Mouse (Mus musculus): ENCODE measurements around the gene Gm20388. TPM values are rescaled to one million over a fixed set of nuclear protein-coding genes. Genes with fewer than 3 reads are reported as not detected.
A peak's percentile ranks its signal among the peaks of the same experiment; 100 is the strongest.

Gene Gm20388
- polyA plus RNA-seq, 1 experiment = 28.1 TPM

GRCm38 (mm10) chr8:121653340-121654019 lies 1742.8 kb downstream of the Gm20388 start:
- Histone ChIP-seq H3K4me3 (ENCODE audit: low read depth, low read length) (peak overlapping the region; percentile 71), H3K27ac (ENCODE audit: insufficient read depth, low read length) (peak overlapping the region; percentile 34; the same call in 1 of the 2 replicates), H3K27me3 (ENCODE audit: control insufficient read depth, insufficient read depth, low read length, poor library complexity, severe bottlenecking) (no peaks in the 10 kb centered on the region), H3K9me3 (replicated peaks; ENCODE audit: control insufficient read depth, insufficient read depth, low read length, poor library complexity, severe bottlenecking) (no peaks in the 10 kb centered on the region), H3K4me1 (ENCODE audit: control insufficient read depth, insufficient read depth, low read length) (no peaks in the 10 kb centered on the region), H3K9ac (ENCODE audit: low read depth, poor library complexity, severe bottlenecking) (peak overlapping the region; percentile 78), H3K36me3 (ENCODE audit: control insufficient read depth, insufficient read depth, low read length, poor library complexity, severe bottlenecking) (no peaks in the 10 kb centered on the region)
- TF ChIP-seq POLR2A (IDR thresholded peaks at IDR 0.05; ENCODE audit: insufficient read depth, low read length) = no peak
- TF ChIP-seq EP300 (IDR thresholded peaks at IDR 0.05; ENCODE audit: insufficient read depth, low read depth, low read length) = no peak
- TF ChIP-seq CTCF (IDR thresholded peaks at IDR 0.05; ENCODE audit: low read depth, low read length) = no peak

- Histone ChIP-seq H3K9ac (ENCODE audit: low read depth, poor library complexity, severe bottlenecking) (no peak overlapping the region), H3K4me3 (ENCODE audit: low read depth, low read length) (no peak overlapping the region), H3K27me3 (ENCODE audit: control insufficient read depth, insufficient read depth, low read length, poor library complexity, severe bottlenecking) (no peaks in the 10 kb centered on the region), H3K9me3 (replicated peaks; ENCODE audit: control insufficient read depth, insufficient read depth, low read length, poor library complexity, severe bottlenecking) (no peaks in the 10 kb centered on the region), H3K27ac (ENCODE audit: insufficient read depth, low read length) (no peak overlapping the region), H3K4me1 (ENCODE audit: control insufficient read depth, insufficient read depth, low read length) (no peaks in the 10 kb centered on the region), H3K36me3 (ENCODE audit: control insufficient read depth, insufficient read depth, low read length, poor library complexity, severe bottlenecking) (no peaks in the 10 kb centered on the region)
- TF ChIP-seq POLR2A (IDR thresholded peaks at IDR 0.05; ENCODE audit: insufficient read depth, low read length) (no peak), EP300 (IDR thresholded peaks at IDR 0.05; ENCODE audit: insufficient read depth, low read depth, low read length) (no peak), CTCF (IDR thresholded peaks at IDR 0.05; ENCODE audit: low read depth, low read length) (no peak)
Observed at GRCm38 (mm10) chr8:121654131-121654530, 1743.5 kb downstream of the Gm20388 start.

DNA sequence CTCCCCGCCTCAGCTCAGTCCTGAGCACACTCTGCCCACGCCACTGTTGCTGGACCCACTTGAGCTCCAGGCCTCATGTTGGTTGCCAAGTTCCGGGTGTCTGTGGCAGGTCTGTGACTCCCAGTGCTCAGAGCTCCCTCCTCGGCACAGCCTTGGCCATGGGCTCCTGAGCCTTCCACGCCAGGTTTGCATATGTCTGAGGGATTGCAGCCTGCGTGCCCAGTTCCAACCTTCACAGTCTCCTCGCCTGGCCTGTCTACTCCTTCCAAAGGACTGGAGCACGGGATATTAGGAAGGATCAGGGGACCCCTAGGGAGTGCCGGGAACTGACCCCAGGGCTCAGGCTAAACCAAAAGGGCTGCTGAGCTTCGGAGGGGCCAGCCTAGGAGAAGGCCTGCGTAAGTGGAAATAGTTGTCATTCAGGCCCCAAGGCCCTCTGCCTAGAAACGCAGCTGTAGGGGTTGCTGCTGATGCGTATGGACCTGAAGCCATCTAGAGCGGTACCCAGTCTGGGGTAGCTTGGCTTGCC lies 1744.4 kb downstream of the Gm20388 start:
- Histone ChIP-seq H3K27ac (ENCODE audit: insufficient read depth, low read length) (no peak overlapping the region), H3K36me3 (ENCODE audit: control insufficient read depth, insufficient read depth, low read length, poor library complexity, severe bottlenecking) (no peaks in the 10 kb centered on the region), H3K9me3 (replicated peaks; ENCODE audit: control insufficient read depth, insufficient read depth, low read length, poor library complexity, severe bottlenecking) (no peaks in the 10 kb centered on the region), H3K4me1 (ENCODE audit: control insufficient read depth, insufficient read depth, low read length) (no peaks in the 10 kb centered on the region), H3K4me3 (ENCODE audit: low read depth, low read length) (no peak overlapping the region), H3K27me3 (ENCODE audit: control insufficient read depth, insufficient read depth, low read length, poor library complexity, severe bottlenecking) (no peaks in the 10 kb centered on the region), H3K9ac (ENCODE audit: low read depth, poor library complexity, severe bottlenecking) (no peak overlapping the region)
- no peak for TF ChIP-seq POLR2A (IDR thresholded peaks at IDR 0.05; ENCODE audit: insufficient read depth, low read length)
- TF ChIP-seq CTCF (IDR thresholded peaks at IDR 0.05; ENCODE audit: low read depth, low read length) = no peak
- no peak for TF ChIP-seq EP300 (IDR thresholded peaks at IDR 0.05; ENCODE audit: insufficient read depth, low read depth, low read length)

GRCm38 (mm10) chr8:121660602-121661001 lies 1750.0 kb downstream of the Gm20388 start:
- TF ChIP-seq CTCF (IDR thresholded peaks at IDR 0.05; ENCODE audit: low read depth, low read length) = no peak
- no peak for TF ChIP-seq EP300 (IDR thresholded peaks at IDR 0.05; ENCODE audit: insufficient read depth, low read depth, low read length)
- no peak for TF ChIP-seq POLR2A (IDR thresholded peaks at IDR 0.05; ENCODE audit: insufficient read depth, low read length)
- H3K9me3 ChIP-seq (replicated peaks; ENCODE audit: control insufficient read depth, insufficient read depth, low read length, poor library complexity, severe bottlenecking) = no peaks in the 10 kb centered on the region
- peak overlapping the region; percentile 25 for H3K4me3 ChIP-seq (ENCODE audit: low read depth, low read length)
- H3K27ac ChIP-seq (ENCODE audit: insufficient read depth, low read length) = no peak overlapping the region
- H3K4me1 ChIP-seq (ENCODE audit: control insufficient read depth, insufficient read depth, low read length) = no peaks in the 10 kb centered on the region
- peak overlapping the region; percentile 5; the same call in 1 of the 2 replicates for H3K9ac ChIP-seq (ENCODE audit: low read depth, poor library complexity, severe bottlenecking)
- no peaks in the 10 kb centered on the region for H3K27me3 ChIP-seq (ENCODE audit: control insufficient read depth, insufficient read depth, low read length, poor library complexity, severe bottlenecking)
- no peaks in the 10 kb centered on the region for H3K36me3 ChIP-seq (ENCODE audit: control insufficient read depth, insufficient read depth, low read length, poor library complexity, severe bottlenecking)

DNA sequence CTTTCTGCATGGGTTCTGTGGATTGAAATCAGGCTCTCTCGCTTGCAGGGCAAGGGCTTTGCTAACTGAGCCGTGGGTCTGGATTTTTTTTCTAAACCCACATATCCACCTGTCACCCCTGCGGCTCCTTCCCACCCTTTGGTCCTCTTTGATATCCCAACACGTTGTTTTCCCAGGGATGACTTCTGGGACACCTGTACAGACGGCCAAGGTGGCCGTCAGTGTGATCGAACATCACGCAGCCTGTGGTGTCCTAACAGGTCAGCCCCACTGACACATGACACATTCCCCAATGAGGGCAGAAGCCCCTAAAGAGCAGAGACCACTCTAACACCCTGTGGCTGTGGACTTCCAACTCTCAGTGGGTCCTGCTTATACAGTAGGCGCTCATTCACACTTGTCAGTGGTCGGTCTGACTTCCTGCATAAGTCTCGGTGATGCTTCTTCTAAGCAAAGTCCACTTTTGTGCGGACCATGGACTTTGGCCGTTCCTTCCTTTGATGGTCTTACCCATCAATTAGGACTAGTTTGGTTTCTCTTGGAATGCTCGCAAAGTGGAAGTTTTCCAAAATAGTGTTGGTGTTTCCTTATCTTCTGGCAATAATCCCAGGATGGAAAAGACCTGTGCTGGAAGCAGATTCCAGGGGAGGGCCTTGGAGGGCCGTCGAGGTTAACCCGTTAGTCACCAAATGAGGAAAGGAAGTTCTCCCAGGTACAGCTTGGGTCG lies 1751.2 kb downstream of the Gm20388 start:
- Histone ChIP-seq H3K9ac (ENCODE audit: low read depth, poor library complexity, severe bottlenecking) (no peak overlapping the region), H3K4me1 (ENCODE audit: control insufficient read depth, insufficient read depth, low read length) (no peaks in the 10 kb centered on the region), H3K27ac (ENCODE audit: insufficient read depth, low read length) (no peak overlapping the region), H3K9me3 (replicated peaks; ENCODE audit: control insufficient read depth, insufficient read depth, low read length, poor library complexity, severe bottlenecking) (no peaks in the 10 kb centered on the region), H3K36me3 (ENCODE audit: control insufficient read depth, insufficient read depth, low read length, poor library complexity, severe bottlenecking) (no peaks in the 10 kb centered on the region), H3K27me3 (ENCODE audit: control insufficient read depth, insufficient read depth, low read length, poor library complexity, severe bottlenecking) (no peaks in the 10 kb centered on the region), H3K4me3 (ENCODE audit: low read depth, low read length) (no peak overlapping the region)
- no peak for TF ChIP-seq POLR2A (IDR thresholded peaks at IDR 0.05; ENCODE audit: insufficient read depth, low read length)

DNA sequence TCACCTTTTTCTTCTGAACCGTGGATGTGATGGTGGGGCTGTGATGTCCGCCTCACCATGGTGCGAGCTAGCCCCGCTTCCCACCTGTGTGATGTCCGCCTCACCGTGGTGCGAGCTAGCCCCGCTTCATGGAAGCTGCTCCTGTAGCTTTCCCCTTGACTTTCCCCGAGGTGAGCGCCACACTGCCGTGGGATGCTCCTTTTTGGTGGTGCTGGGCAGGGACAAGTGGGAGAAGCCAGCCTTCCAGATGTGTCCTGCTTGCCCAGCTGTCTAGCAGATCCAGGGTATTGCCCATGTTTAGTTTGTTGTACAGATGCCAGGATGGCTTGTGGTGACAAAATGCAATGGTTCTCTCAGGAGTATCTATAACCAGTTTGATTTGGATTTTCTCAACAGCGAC lies 1752.5 kb downstream of the Gm20388 start:
- H3K4me1 ChIP-seq (ENCODE audit: control insufficient read depth, insufficient read depth, low read length) = no peaks in the 10 kb centered on the region
- no peak overlapping the region for H3K4me3 ChIP-seq (ENCODE audit: low read depth, low read length)
- no peak overlapping the region for H3K9ac ChIP-seq (ENCODE audit: low read depth, poor library complexity, severe bottlenecking)
- no peaks in the 10 kb centered on the region for H3K9me3 ChIP-seq (replicated peaks; ENCODE audit: control insufficient read depth, insufficient read depth, low read length, poor library complexity, severe bottlenecking)
- no peaks in the 10 kb centered on the region for H3K27me3 ChIP-seq (ENCODE audit: control insufficient read depth, insufficient read depth, low read length, poor library complexity, severe bottlenecking)
- H3K36me3 ChIP-seq (ENCODE audit: control insufficient read depth, insufficient read depth, low read length, poor library complexity, severe bottlenecking) = no peaks in the 10 kb centered on the region
- TF ChIP-seq CTCF (IDR thresholded peaks at IDR 0.05; ENCODE audit: low read depth, low read length) (no peak), POLR2A (IDR thresholded peaks at IDR 0.05; ENCODE audit: insufficient read depth, low read length) (no peak), EP300 (IDR thresholded peaks at IDR 0.05; ENCODE audit: insufficient read depth, low read depth, low read length) (no peak)
- H3K27ac ChIP-seq (ENCODE audit: insufficient read depth, low read length) = no peak overlapping the region

Measured in ES-Bruce4 (cell line).